Mouse (Mus musculus) frontal cortex, postnatal 25 days (tissue): ENCODE measurements around the gene Mettl5.
"Not testable (repeated sequence)": the region's sequence is repeated elsewhere in the genome, so short reads cannot be mapped to it uniquely, and the experiment has no call there.

Experiments
- DNase-seq, 2 experiments: peaks; one replicate each; pipeline ENCODE4 v3.0.0; 2022; ENCODE audit warnings: low spot score in 2 of 2

Mettl5 gene

DNA sequence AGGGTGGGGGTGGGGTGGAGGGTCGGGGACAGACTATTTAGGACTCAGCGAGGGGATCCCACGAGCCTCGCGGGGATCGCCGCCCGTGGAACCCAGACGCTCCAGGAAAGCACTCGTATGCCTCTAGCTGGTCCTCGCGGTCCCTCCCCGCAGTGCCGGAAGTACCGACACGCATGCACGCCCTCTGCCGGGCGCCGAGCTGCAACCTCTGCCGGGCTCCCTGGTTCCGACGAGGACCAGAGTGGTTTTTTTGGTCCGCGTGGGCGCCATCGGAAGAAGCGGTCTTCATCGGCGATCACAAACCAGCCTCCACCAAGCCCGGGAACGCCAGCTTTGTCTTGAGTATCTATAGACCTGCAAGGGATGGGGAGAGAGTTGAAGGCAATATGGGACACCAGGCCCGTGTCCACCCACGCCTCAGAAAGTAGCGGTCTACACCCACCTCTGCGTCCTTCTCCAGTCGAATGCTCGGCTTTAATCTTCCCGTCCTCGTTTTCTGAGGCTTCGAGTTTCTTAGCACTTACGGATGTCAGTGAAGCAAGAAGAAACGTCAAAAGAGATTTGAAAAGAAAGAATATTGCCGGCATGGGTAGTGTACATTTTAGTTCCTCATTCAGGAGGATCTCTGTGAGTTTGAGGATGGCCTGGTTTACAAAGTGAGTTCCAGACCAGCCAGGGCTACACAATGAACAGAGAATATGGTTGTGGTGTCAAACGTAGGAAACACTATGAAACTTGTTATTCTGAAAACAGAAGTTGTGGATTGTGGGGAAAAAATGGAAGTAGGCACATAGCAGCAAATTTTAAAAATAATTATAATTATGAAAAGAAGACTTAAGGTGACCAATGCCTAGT, at the start of gene Mettl5:
Mettl5 (minus strand) TSS at position 165 of the 855 bp plus-strand sequence.
- DNase-seq, result peak; percentile 76 to 81

DNA sequence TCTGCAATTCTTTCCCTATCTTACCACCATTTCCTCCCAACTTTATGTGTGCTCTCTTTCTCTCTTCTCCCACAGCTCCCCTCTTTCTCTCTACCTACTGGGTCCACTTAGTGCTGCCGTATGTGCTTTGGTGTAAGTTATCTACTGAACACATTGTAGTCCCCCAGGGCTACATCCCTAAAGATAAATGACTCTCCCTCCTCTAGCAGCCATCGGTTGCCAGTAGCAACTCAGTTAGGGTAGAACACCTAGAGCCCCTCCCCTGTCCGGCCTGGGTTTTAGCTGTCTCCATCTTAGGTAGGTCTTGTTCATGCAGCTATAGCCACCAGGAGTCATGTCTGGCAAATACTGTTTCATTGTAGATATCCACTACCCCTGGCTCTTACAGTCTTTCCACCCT, 39.5 kb upstream of the Mettl5 start:
- DNase-seq, result no peak

DNA sequence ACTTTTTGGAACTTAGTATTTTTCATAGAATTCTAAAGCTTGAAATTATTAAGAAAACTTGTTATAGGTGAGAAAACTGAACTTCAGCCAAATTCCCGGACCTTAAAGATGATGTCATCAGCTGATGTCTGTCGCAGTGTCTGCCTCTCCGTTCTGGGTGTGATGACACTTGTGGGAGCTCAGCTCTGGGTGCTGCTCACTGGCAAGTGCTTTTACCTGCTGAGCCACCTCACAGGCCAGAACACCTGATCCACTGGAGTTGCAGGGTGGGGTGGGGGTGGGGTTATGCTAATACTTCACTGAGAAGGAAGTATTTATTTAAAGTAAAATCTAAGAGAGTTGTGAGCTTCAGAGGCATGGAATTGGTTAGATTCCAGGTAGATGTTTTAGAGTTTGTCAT, 31.9 kb upstream of the Mettl5 start:
- DNase-seq, result no peak

DNA sequence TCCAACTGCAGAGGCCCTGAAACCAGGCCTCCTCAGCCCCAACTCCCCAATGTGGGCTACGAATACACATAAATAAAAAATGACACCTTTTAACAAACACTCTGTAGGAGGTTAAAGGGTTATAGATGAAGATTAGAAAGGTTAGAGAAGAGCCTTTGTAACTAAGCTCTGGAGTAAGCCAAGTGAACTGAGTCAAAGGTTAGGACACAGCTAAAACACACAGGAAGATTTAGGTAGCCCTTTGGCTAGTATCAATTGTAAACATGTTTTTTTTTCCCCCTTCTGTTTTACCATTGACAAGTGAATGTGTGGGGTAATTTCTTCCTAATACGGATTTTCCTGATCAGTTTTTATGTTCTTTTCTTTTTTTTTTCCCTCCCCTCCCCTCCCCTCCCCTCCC, 27.4 kb upstream of the Mettl5 start:
- DNase-seq, result no peak

DNA sequence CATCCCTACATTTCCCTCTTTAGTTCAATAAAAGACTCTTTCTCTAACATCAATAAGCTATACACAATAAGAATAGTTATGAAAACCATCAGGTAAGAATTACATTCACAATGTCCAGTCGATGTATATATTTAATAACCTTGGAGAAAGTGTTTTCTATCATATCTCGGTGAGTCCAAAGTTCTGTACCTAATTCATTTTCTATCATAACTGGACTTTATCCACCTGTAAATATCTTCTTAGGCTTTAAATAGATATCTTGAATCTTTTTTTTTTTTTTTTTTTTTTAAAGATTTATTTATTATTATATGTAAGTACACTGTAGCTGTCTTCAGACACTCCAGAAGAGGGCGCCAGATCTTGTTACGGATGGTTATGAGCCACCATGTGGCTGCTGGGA, 22.0 kb upstream of the Mettl5 start:
- not testable (repeated sequence) for DNase-seq

DNA sequence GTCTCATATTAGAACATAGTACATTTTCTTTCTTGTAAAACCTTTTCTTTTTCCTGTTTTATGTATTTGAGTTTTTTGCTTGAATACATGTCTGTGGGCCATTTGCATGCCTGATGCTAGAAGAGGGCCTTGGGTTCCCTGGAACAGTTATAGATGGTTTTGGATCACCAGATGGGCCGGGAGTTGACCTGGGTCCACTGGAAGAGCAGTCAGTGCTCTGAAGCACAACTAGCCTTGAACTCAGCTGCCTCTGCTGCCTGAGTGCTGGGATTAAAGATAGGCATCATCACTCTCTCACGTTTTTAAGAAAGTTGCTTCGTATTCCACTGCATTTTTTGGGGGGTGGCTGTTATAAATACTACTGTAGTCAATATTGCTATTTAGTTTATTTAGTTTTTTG, 18.1 kb upstream of the Mettl5 start:
- no peak for DNase-seq

DNA sequence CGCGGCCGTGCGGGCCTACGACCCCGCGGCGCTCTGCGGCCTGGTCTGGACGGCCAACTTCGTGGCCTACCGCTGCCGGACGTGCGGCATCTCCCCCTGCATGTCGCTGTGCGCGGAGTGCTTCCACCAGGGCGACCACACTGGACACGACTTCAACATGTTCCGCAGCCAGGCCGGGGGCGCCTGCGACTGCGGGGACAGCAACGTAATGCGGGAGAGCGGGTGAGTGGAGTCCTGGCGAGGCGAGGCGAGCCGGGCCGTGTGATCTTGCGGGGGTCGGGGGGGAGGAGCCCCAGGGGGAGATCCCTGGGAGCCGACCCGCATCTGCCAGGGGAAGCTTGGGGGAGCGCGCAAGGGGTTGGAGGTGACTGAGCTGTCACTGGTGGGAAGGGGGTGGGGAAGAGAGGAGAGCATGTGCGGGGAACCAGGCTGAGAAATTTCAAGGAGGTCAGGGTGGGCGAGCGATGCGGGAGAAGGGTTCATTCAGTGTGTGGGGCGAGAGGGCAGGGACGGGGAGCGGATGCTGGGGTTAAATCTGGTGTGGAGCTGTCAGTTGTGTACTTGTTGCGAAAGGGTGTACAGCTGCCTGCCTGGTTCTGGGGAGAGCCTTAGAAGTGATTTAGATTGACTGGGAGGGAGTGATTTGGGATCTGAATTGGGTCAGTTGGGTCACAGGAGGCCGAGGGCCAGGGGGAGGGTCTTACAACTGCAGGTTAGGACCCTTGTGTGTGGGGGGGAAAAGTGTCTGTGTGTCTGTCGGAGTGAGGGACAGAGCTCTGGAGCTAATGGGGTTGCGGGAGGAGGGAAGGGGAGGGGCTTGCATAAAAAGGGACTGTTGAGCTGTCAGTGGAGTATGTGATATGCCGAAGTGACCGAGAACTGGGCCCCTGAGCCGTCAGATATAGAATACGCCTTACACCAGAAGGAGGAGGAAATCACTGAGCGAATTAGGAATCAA, 12.5 kb upstream of the Mettl5 start:
- peak; percentile 16 to 17 for DNase-seq

DNA sequence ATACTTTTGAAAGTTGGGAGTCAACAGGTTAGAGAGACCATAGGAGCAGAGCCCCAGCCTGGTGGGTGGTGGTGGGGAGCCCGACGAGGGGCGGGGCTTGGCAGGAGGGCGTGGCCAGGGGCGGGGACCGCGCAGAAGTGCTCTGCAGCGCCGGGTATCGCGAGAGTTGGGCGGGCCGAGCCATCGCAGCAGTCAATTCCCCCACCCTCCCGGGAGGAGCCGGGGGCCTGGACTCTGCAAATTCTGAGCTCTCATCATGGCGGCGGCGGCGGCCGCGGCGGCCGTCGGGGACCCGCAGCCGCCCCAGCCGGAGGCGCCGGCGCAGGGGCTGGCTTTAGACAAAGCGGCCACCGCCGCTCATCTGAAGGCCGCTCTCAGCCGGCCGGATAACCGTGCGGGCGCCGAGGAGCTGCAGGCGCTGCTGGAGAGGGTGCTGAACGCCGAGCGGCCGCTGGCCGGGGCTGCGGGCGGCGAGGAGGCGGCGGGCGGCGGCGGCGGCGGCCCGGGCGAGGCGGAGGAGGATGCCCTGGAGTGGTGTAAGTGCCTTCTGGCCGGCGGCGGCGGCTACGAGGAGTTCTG, 11.7 kb upstream of the Mettl5 start, which contains the start of gene Ubr3:
Ubr3 (plus strand) TSS at position 208 of the 579 bp plus-strand sequence.
- DNase-seq, result peak; percentile 85 to 94

DNA sequence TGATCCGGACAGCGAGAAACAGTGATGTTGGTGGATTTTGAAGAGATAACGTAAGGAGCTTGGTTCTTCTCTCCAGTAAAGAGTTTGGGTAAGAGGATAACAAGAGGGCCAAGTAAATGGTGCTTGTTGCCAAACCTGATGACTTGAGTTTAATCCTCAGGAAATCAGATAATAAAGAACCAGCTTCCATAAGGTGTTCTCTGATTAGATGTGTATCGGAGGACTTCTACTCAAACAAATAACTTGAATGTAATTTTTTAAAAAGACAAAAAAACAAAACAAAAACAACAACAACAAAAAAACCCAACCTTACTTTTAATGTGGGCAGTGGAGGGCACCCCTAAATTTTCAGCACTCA, 10.8 kb upstream of the Mettl5 start:
- DNase-seq, result no peak

DNA sequence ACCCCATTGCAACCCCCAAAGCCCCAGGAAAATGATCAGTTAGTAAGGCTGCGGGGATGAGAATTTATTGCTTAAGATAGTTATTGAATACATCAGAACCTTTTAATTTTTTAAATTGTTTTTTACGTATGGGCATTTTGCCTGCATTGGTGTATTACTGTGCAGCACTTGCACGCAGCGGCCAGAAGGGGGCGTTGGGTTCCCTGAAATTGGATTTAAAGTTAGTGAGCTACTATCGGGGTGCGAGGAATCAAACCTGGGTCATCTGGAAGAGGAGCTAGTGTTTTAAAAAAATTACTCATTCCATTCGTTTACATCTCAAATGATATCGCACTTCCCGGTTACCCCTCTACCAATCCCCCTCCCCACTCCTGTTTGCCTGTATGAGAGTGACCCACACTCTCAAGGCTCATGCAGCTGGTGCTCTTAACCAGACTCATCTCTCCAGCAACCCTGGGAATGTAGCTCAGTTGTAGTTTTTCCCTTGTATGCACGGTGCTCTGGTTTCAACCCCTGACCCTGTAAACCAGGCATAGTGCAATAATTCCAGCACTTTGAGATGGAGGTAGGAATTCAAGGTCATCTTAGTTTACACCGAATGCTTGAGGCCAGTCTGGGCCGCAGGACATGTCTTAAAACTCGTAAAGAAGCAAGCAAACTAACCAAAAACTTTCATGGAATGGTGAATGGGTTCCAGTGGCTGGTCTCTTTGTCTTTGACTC, 10.2 kb upstream of the Mettl5 start:
- no peak for DNase-seq

DNA sequence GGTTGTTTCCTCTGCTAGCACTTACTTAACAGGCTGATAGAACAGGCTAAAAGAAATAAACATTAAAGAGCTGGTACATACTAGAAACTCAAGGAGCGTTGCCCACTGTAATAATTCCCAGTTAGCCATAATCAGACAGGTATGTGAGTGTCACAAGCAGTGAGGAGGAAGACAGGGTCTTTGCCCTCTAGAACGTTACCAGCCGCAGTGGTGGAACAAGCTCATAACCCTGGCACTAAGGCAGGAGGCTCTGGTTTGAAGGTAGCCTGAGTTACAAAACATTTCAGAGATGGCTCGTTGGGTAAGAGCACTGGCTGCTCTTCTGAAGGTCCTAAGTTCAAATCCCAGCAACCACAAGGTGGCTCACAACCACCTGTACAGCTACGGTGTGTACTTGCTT, 8.5 kb upstream of the Mettl5 start:
- no peak for DNase-seq

DNA sequence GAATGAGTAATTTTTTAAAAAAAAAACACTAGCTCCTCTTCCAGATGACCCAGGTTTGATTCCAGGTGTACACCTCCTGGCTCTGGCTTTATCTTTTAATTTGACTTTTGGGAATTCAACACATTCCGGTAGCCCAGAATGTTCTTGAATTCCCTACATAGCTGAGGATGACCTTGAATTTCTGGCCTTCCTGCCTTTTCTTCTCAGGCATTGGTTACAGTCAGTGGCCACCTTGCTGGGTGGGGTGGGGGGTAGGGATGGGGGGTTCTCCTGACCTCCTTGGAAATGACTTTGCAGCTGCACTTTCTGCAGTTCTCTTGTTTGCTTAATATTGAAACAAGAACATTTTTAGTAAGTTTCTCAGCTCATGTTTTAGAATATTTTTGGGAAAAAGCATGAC, 7.7 kb upstream of the Mettl5 start:
- no peak for DNase-seq

DNA sequence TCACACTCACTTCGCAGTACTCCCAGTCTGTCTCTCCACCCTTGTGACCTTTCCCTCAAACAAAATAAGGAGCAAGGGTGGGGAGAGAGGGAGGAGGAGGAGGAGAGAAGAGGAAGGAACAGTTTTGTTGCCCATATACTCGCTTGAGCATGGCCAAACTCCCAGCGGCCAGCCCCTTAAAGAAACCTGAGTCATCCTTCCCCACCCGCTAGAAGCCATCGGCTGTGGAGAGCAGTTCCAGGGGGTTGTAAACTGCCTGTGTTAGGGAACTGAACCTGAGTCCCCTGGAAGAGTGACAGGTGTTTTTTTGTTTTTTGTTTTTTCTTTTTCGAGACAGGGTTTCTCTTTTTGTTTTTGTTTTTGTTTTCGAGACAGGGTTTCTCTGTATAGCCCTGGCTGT, 5.4 kb upstream of the Mettl5 start:
- no peak for DNase-seq

DNA sequence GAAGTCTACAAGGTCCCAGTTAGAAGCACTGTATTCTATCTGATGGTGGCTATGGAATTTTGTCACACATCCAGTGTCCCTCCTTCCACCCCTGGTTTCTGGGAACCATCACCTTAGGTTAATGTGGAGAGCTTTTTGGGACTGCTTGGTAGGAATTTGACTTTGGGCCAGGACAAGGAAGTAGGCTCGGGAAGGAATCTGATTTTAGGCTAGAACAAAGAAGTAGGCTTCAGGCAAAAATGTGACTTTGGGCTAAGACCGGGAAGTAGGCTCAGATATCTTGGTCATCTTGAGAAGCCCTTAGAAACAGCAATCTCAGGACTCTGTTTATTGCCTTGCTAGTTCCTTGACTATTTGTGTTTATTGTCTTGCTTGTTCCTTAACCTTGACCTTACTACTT, 3.5 kb upstream of the Mettl5 start:
- no peak for DNase-seq

DNA sequence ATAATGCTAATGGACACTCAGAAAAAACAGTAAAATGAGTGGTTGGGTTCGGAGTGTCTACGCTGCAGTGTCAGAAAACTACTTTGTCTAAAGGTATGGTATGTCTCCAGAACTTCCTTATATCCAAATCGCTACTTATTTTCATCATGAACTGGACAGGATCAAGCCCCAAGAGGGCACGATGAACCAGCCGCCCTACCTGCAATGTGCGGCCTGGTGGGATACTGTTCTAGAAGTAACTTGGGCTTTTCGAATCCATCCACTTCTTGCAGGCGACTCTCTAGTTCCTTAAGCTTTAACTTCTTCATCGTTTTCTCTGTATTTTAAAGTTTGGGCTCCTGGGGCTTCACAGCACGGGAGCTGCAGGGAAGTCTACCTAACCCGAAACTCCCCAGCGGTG, 365 bp downstream of the Mettl5 start:
- DNase-seq, result no peak

DNA sequence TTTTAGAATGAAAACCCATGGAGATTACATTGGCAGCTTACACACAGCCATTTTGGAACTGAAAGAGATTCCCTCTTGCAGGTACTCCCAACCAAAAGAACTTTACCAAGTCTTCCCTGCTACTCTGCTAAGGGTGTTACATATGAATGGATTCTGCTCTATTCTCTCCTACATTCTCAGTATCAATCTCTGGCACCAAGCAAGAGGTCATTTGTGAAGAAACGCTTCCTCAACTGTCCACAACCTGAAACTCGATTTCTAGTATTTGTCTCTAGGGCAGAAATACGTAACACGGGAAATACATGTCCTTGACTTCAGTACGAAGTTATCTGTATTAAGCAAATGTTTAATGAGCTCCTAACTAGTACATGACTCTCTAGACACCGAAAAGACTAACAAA, 834 bp downstream of the Mettl5 start:
- DNase-seq, result no peak

DNA sequence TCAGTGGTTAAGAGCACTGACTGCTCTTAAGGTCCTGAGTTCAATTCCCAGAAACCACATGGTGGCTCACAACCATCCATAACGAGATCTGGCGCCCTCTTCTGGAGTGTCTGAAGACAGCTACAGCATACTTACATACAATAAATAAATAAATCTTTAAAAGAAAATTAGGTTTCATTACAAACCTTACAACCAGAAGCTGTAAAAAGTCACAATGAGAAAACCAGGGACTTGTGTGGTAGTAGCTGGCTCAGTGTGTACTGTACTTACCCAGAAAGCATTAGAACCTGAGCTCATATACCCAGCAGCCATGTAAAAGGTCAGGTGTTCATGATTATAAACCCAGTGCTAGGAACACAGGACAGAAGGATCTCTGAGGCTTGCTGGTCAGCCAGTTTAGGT, 1.4 kb downstream of the Mettl5 start:
- DNase-seq, result no peak

DNA sequence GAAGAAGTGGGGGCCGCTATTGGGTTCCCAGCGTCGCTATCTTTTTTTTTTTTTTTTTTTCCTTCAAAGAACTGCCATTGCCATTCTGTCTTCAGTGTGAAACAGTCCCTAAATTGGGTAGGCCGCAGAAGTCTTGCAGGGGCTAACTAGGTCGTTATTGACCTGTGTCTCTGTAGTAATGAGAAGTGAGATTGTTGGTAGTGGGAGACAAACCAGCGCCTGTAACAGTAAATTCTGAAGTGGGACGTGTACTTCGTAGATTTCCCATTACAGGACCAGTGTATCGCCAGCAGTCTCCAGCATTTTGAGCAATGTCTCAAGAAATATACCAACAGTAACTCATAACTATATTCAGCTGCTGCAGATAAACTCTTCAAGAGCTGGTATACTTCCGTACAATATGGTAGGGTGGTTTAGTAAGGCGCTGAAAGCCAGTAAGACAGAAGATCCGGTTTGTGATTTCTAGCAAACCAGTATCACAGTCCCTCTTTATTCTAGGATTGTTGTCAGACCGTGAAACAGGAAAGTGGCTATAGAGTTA, 23.2 kb downstream of the Mettl5 start:
- DNase-seq, result no peak

DNA sequence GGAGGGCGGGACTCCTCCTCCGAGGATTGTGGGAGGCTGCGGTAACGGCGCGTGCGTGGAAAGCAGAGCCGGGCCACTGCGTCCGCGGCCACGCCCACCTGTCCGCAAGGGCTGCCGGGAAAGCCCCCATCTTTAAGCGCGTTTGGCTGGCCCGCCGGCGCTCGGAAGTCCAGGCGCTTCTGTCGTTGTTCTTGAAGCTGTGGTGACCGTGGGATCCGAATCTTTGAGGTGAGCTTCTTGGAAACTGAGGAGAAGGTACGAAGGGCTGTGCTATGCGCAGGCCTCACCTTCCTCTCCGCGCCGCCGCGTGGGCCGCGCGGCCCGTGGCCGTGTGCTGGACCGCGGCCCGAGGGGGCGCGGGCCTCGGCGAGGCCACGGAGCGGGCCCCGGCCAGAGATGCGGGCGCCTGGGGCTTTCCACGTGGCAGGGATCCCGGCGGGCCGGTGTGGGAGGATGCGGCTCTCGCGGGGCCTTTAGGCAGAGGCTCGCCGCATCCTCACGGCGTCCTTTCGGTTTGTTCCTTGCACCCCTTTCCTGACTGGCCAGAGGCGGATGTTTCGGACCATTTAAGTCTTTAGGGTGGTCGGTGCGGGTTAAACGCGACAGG, 23.8 kb downstream of the Mettl5 start, which contains the start of gene Ssb:
Ssb (plus strand) TSS at position 78 of the 607 bp plus-strand sequence.
- DNase-seq, result peak; percentile 80 to 88

DNA sequence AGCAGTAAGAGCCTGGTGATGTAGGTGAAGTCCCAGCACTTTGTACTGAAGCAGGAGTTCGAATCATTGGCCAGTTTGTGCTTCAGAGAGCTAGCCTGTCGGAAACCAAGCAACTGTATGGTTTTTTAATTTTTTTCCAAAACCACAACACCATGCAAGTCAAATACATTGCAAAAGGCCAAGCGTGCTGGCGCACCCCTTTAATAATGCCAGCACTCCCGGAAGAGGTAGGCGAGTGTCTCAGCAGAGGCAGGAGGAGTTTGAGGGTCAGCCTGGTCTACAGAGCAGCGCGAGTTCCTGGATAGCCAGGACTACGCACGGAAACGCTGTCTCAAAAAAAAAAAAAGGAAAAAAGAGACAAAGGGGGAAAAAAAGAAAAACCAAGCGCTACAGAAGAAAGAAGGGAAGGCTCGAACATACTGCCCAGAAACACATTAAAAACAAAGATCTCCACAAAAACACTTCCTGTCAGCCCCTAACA, 24.4 kb downstream of the Mettl5 start:
- DNase-seq, result no peak

DNA sequence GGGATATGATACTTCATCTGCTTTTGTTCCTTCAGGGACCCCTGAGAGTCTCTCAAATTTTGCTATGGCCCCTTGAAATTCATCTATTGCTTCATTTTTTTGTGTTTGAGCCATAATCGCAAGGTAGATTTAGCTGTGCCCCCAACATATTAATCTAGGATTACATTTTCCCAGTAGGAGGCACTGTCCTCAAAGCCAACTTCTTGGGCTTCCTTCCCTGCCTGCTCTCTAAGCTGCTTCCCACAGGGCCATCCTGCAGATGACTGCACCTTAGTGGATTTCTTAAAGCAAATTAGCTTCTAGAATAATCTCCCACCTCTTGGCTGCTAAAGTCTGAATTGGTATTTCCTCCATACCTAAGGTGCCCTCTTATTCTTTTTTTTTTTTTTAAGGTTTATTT, 27.5 kb downstream of the Mettl5 start:
- no peak for DNase-seq
